In the genomic region with DNA sequence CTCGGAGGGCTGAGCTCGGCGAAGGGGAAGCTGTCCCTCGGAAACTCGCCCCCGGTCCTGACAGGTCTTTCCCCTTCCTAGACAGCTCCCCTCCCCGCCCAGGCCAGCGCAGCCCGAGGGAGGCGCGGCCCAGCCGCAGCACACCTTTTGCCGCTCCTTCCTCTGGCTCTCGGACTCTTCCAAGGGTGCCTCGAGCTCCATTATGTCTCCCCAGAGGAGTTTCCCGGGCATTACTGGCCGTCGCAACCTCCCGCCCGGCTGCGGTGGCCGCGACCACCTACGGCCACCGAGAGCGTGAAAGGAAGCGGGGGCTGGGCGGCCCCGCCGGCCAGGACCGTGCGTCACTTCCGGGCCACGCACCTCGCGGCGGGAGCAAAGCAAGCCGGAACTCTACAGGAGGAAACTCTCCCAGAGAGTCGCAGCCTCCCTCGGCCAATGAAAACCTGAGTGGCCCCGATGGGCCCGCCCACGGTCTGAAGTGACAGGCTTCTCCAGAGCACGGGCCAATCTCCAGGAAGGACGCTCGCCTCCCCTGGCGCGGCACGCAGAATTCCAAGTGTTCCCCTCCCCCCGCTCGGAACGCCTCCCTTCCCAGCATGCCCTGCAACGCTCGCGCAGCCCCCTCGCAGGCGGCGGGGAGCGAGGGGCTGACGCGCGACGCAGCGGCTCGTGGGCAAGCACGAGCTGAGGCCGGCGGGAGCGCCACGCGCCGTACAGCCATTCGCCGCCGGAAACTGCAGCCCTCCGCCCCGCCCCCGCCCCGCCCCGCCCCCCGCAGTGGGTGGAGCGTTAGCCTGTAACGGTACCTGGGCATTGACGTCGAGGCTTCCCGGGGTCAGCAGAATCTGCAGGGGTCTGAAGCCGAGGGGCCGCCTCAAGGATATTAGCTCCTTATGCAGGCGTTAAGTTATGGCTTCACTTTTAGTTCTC, we compare ENCODE assay signal across 8 mouse cellular contexts. TPM values are rescaled to one million over a fixed set of nuclear protein-coding genes. Genes with fewer than 3 reads are reported as not detected.
DNase-seq lines count a peak whose midpoint lies in the region; ATAC-seq lines count a peak whose summit lies in the region.

A gene (minus strand): TSS at position 338 of the 930 bp plus-strand sequence.

- peak within 1 kb of the TSS; percentile 95 for H3K9ac ChIP-seq in hindbrain, embryonic 14.5 days

- WGBS in hindbrain, embryonic 14.5 days: under 1% methylated on average over 85 of the region's 89 CpGs

- H3K36me3 ChIP-seq in hindbrain, embryonic 14.5 days (replicated peaks; ENCODE audit: control insufficient read depth, insufficient read depth): peaks cover 17% of the 10 kb centered on the region

- no peaks in the 10 kb centered on the region for H3K9me3 ChIP-seq in hindbrain, embryonic 14.5 days (ENCODE audit: control insufficient read depth, low read length)

- peak within 1 kb of the TSS; percentile 61 for H3K4me2 ChIP-seq in hindbrain, embryonic 14.5 days (replicated peaks)

- H3K4me3 ChIP-seq in hindbrain, embryonic 14.5 days (replicated peaks; ENCODE audit: low read length): peak within 1 kb of the TSS; percentile 92

- H3K27me3 ChIP-seq in hindbrain, embryonic 14.5 days (ENCODE audit: control insufficient read depth, insufficient read depth, low read length): no peaks in the 10 kb centered on the region

- H3K27ac ChIP-seq in hindbrain, embryonic 14.5 days: peak within 1 kb of the TSS; percentile 95

- peak; percentile 100 for DNase-seq in R1 (ENCODE audit: low read depth, low spot score)
- peak; percentile 100 for DNase-seq in cerebellum, postnatal 25 days
- DNase-seq in frontal cortex, postnatal 25 days (ENCODE audit: low spot score in 2 of 2): peak; percentile 98 to 99
- peak; percentile 99 for DNase-seq in hindbrain, embryonic 14.5 days (ENCODE audit: low spot score)
- peak; percentile 100 for DNase-seq in layer of hippocampus, postnatal 36 days
- peak; percentile 99 for DNase-seq in lung, postnatal 36 days
- DNase-seq in retina, postnatal 1 day: peak; percentile 100
- DNase-seq in urinary bladder, adult 18-20 months (ENCODE audit: low spot score in 2 of 2): peak; percentile 93 to 98

- peak; percentile 100 for ATAC-seq in hindbrain, embryonic 14.5 days (ENCODE audit: low FRiP score)

- peaks cover 21% of the 10 kb centered on the region for H3K4me1 ChIP-seq in hindbrain, embryonic 14.5 days (replicated peaks; ENCODE audit: control insufficient read depth, insufficient read depth, low read length)

RNA-seq across cellular contexts. Expression of the gene that starts here (rescaled TPM):
- 87.5 and 90.1 TPM in 2 replicates for polyA plus RNA-seq in hindbrain, embryonic 14.5 days (2014; fragmentation: Nextera tagmentation; extraction: Ambion mirVana)
- total RNA-seq in layer of hippocampus, postnatal 36 days (2021): 100 to 1,000 TPM in 1 of 2 experiments, 10 to 100 TPM in 1; 86.6 to 101 TPM

Comparison
In these comparisons a context has a peak if more than half of its experiments do, and no peak if none do; other contexts are left out.
1. Peak in every context shown above with its lines: DNase-seq, ATAC-seq, H3K4me3 ChIP-seq and H3K27ac ChIP-seq.